Mouse (Mus musculus) left cerebral cortex, adult 11 months (tissue): ENCODE results near the gene Map4k3.

Source experiments
- DNase-seq: peaks from one replicate; pipeline ENCODE4 v3.0.0; 2022; ENCODE audit warnings: low spot score

The Map4k3 gene

GRCm38 (mm10) chr17:80683821-80684576 lies 44.3 kb downstream of the Map4k3 start:
- no peak for DNase-seq

- no peak for DNase-seq
Measured at GRCm38 (mm10) chr17:80683041-80683440, 45.2 kb downstream of the Map4k3 start.

DNA sequence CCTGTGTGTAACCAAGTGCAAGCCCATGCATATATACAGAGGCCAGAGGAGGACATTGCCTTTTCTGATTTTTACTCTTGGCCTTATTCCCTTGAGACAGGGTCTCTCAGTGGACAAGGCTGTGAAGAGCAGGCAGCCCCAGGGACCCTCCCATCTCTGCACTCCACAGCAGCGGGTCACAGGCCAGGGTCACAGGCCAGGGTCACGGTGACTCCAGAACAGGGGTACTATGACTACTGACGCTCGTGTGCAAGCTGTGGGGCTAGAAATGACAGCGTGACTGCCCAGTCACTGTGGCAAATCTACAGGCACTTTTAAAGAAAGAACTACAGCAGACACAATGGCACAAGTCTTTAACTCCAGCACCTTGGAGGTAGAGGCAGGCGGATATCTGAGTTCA lies 50.1 kb downstream of the Map4k3 start:
- DNase-seq = no peak

DNA sequence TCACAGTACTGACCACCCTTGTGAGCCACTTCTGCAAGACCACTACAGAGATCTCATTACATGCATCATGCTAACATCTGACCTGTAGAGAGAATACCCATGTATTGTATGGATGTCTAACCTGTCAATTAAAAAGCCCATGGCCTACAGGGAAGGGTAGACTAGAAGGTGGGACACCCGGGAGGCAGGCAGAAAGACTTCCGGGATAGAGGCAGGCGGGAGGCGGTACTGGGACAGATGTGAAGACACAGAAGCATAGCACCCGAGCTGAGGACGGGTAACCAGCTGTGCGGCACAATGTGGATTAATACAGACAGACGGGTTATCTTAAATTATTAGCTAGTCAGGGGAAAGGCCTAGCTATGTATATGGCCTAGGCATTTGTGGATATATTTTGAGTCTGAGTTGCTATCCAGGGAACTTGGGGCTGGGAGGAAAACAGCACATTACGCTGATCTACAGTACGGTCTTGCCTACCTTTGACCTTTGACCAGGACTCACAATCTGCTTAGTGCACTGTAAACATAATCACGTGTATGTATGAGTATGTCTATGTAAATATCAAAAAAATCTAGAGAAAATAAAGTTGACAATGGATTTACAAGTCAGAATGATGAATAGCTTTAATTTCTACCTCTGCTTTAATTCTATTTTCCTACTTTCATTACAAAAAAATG lies 51.3 kb downstream of the Map4k3 start:
- DNase-seq = no peak

GRCm38 (mm10) chr17:80676211-80676610 lies 52.1 kb downstream of the Map4k3 start:
- DNase-seq = no peak

DNA sequence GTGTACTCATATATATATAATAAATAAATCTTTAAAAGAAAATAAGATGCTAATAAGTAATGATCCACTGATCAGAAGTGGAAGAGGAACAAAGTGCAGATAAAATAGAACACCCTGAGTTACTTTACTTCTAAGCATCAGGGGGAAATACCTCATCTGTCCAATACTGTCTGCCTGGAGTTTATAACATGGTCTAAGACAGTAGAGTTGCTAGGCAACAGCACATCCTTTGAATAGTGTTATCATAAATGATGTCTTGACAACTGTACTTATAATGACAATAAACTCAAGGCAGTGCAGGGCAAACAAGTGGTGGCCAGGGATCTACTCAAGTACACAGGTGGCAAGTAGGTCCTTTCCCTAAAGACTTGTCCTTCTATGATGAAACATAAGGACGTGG lies 57.9 kb downstream of the Map4k3 start:
- DNase-seq = no peak

- DNase-seq = no peak
Measured at GRCm38 (mm10) chr17:80663623-80664022, 64.7 kb downstream of the Map4k3 start.

- DNase-seq = no peak
Measured at GRCm38 (mm10) chr17:80662836-80663620, 65.3 kb downstream of the Map4k3 start.

GRCm38 (mm10) chr17:80661896-80662295 lies 66.4 kb downstream of the Map4k3 start:
- DNase-seq = no peak

- no peak for DNase-seq
Measured at GRCm38 (mm10) chr17:80660707-80661380, 67.4 kb downstream of the Map4k3 start.

- DNase-seq = no peak
Measured at GRCm38 (mm10) chr17:80660234-80660633, 68.1 kb downstream of the Map4k3 start.

DNA sequence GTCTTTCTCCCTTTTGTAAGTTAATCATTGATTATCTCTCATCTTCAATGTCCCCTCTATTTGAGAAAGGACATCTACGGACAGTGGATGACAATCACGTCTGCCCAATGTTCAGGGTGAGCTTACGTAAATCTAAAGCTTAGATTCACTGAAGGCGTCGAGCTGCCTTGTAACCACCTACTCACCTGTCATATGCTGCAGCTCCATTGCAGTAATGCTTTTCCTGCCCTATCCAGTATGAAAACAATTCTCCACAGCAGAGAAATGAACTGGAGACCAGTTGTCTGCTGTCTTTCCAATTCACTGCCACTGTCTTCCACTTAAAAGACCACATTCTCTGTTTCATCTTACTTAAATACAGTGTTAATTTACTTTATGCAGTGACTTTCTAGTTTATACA lies 68.5 kb downstream of the Map4k3 start:
- no peak for DNase-seq

DNA sequence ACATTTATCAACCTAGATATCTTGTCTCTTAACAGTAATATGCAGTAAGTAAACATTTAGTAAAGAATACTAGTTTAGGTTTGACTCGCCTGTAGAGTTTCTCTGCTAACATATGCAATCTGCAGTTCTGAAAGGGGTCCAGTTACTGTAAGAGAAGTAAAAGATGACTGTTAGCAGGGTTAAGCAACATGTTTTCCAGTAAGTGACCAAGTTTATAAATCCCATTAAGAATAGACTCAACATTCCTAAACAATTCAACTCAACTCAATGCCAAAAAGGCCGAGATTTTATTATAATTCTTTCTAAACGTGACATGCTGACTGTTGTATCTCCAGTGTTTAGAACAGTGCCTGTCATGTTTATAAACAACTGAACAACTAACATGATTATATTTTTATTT lies 74.0 kb downstream of the Map4k3 start:
- no peak for DNase-seq

- DNase-seq = no peak
Measured at GRCm38 (mm10) chr17:80652740-80653139, 75.5 kb downstream of the Map4k3 start.

DNA sequence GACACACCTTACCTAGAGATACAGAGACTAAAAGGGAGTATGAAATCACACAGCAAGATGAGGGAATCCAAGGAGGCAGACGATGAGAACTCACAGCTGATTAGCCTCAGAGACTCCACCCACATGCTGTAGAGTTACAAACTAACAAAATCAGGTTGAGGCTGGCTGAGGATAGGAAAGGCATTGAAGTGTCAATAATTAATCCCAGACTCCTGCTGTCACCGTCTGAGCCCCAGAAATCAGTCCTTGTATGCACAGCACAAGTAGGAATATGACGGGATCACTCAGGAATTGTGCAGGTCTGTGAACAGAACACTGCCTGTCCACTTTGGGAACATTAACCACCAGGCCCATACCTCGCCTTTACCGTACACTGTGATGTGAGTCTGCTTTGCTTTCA lies 81.4 kb downstream of the Map4k3 start:
- no peak for DNase-seq

GRCm38 (mm10) chr17:80646131-80646530 lies 82.2 kb downstream of the Map4k3 start:
- no peak for DNase-seq

DNA sequence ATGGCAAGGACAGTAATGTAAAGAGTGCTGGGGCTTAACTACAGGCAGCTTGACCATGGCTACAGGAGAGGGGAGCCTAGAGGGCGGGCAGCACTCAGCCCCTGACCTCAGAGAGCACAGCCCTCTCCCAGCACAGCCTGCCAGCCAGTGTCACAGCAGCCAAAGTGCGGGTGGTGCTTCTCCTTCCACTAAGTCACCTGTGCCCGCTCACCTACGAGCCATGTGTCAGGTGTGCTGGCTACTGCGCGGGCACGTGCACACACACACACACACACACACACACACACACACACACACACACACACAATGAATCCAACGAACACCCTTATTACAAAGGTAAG lies 82.6 kb downstream of the Map4k3 start:
- no peak for DNase-seq

- DNase-seq = no peak
Measured at GRCm38 (mm10) chr17:80644983-80645693, 83.1 kb downstream of the Map4k3 start.

GRCm38 (mm10) chr17:80644567-80644966 lies 83.7 kb downstream of the Map4k3 start:
- DNase-seq = no peak

DNA sequence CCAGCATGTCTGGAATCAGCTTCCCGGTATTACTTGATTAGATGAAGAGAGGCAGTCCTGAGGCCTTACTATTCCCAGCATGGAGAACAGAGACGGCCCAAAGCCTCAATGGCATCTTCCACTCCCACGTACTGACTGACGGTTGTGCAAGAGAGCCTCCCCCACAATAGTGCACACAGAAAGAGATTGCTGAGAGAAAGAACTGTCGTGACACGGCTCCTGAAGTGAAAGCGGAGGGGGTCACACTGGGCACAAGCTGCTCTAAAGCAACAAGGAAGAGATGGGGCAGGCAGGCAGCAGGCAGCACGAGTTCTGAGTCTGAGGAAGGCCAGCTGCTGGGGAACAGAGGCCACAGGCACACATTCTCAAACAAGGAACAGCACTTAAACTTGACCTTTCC lies 90.2 kb downstream of the Map4k3 start:
- no peak for DNase-seq

GRCm38 (mm10) chr17:80635794-80636193 lies 92.5 kb downstream of the Map4k3 start:
- no peak for DNase-seq

- DNase-seq = no peak
Measured at GRCm38 (mm10) chr17:80632846-80633245, 95.4 kb downstream of the Map4k3 start.
